Mouse (Mus musculus) myocyte (in vitro differentiated cells): ENCODE measurements around the gene B430306N03Rik. TPM values are rescaled to one million over a fixed set of nuclear protein-coding genes. Genes with fewer than 3 reads are reported as not detected.
"Not testable (repeated sequence)": the region's sequence is repeated elsewhere in the genome, so short reads cannot be mapped to it uniquely, and the experiment has no call there.

Experiments
- H3K27me3 ChIP-seq: one replicate; pipeline ENCODE4 v1.6.1; 2011; ENCODE audit not compliant: control insufficient read depth, insufficient read depth, insufficient read length
- H3K36me3 ChIP-seq: one replicate; pipeline ENCODE4 v1.6.1; 2011; ENCODE audit not compliant: control insufficient read depth, insufficient read depth
- H3K4me2 ChIP-seq: one replicate; pipeline ENCODE4 v1.6.1; 2011; ENCODE audit warnings: low read depth, control low read depth
- H3K4me3 ChIP-seq: one replicate; pipeline ENCODE4 v1.5.1; 2011; ENCODE audit warnings: mild to moderate bottlenecking, control low read depth, moderate library complexity
- H3K79me2 ChIP-seq: one replicate; pipeline ENCODE4 v1.6.1; 2011; ENCODE audit not compliant: control insufficient read depth, insufficient read depth
- H3ac ChIP-seq: one replicate; pipeline ENCODE4 v1.6.1; 2011; ENCODE audit not compliant: control insufficient read depth, insufficient read length
- CEBPB ChIP-seq: IDR thresholded peaks from 2 replicates; pipeline ENCODE4 v1.6.1; 2011; ENCODE audit warnings: mild to moderate bottlenecking, moderate library complexity; ENCODE audit not compliant: poor library complexity, insufficient read depth, severe bottlenecking
- E2F4 ChIP-seq: IDR thresholded peaks from one replicate; pipeline ENCODE4 v1.6.1; 2011; ENCODE audit warnings: mild to moderate bottlenecking, control low read depth, moderate library complexity; ENCODE audit not compliant: insufficient read depth
- MAX ChIP-seq: IDR thresholded peaks from one replicate; pipeline ENCODE4 v1.6.1; 2011; ENCODE audit warnings: low read depth, mild to moderate bottlenecking, control low read depth
- MYOD1 ChIP-seq, 3 experiments: IDR thresholded peaks; one replicate each; pipeline ENCODE4 v1.6.1; 2011; ENCODE audit warnings: control low read depth in 2 of 3, low read depth in 2 of 3, mild to moderate bottlenecking in 2 of 3, moderate library complexity in 1 of 3; ENCODE audit not compliant: insufficient read length in 2 of 3, control insufficient read depth in 1 of 3
- MYOG ChIP-seq, 3 experiments: IDR thresholded peaks; one replicate each; pipeline ENCODE4 v1.6.1; 2011; ENCODE audit warnings: control low read depth in 2 of 3, low read depth in 2 of 3, mild to moderate bottlenecking in 2 of 3; ENCODE audit not compliant: insufficient read length in 2 of 3, control insufficient read depth in 1 of 3, insufficient read depth in 1 of 3
- POLR2A ChIP-seq: IDR thresholded peaks from one replicate; pipeline ENCODE4 v1.6.1; 2011; ENCODE audit warnings: low read depth, mild to moderate bottlenecking, control low read depth, moderate library complexity; ENCODE audit not compliant: insufficient read length
- POLR2AphosphoS2 ChIP-seq: IDR thresholded peaks from one replicate; pipeline ENCODE4 v1.6.1; 2011; ENCODE audit warnings: low read depth, control low read depth; ENCODE audit not compliant: insufficient read length
- REST ChIP-seq: IDR thresholded peaks from one replicate; pipeline ENCODE4 v1.6.1; 2011; ENCODE audit warnings: mild to moderate bottlenecking, control low read depth, moderate library complexity; ENCODE audit not compliant: insufficient read depth, insufficient read length
- SRF ChIP-seq: IDR thresholded peaks from one replicate; pipeline ENCODE4 v1.6.1; 2011; ENCODE audit warnings: low read depth; ENCODE audit not compliant: control insufficient read depth, insufficient read length
- TCF12 ChIP-seq: IDR thresholded peaks from one replicate; pipeline ENCODE4 v1.6.1; 2011; ENCODE audit warnings: mild to moderate bottlenecking, control low read depth; ENCODE audit not compliant: poor library complexity, insufficient read depth, severe bottlenecking
- TCF3 ChIP-seq: IDR thresholded peaks from one replicate; pipeline ENCODE4 v1.6.1; 2011; ENCODE audit warnings: low read depth, control low read depth; ENCODE audit not compliant: insufficient read length
- USF1 ChIP-seq: IDR thresholded peaks from one replicate; pipeline ENCODE4 v1.6.1; 2011; ENCODE audit warnings: low read depth, mild to moderate bottlenecking, control low read depth, moderate library complexity
- polyA plus RNA-seq: library from polyadenylated mRNA; unstranded; fragments of >200 nt; fragmentation: generic; extraction: Trizol; gene quantifications from one replicate; pipeline ENCODE4 v1.2.1, GENCODE M21; 2012; ENCODE audit warnings: missing spikeins

B430306N03Rik gene
- polyA plus RNA-seq, 1 experiment, result not detected

- Histone ChIP-seq H3K4me3 (no peak overlapping the region), H3K36me3 (no peaks in the 10 kb centered on the region)
- TF ChIP-seq CEBPB, result no peak
- no peak for TF ChIP-seq SRF
- TF ChIP-seq TCF12, result no peak
- no peak for TF ChIP-seq MYOD1 (IDR thresholded peaks at IDR 0.05; ENCODE audit: control insufficient read depth in 1 of 3, insufficient read length in 2 of 3, low read depth in 2 of 3)
- TF ChIP-seq USF1, result no peak
- TF ChIP-seq TCF3, result no peak
- TF ChIP-seq REST, result no peak
- no peak for TF ChIP-seq MYOG (IDR thresholded peaks at IDR 0.05; ENCODE audit: control insufficient read depth in 1 of 3, insufficient read depth in 1 of 3, insufficient read length in 2 of 3, low read depth in 2 of 3)
- no peak for TF ChIP-seq E2F4
- no peak for TF ChIP-seq MAX
- no peak for TF ChIP-seq POLR2A
- TF ChIP-seq POLR2AphosphoS2, result no peak
Observed at GRCm38 (mm10) chr17:48347287-48347686, 31.3 kb downstream of the B430306N03Rik start.

DNA sequence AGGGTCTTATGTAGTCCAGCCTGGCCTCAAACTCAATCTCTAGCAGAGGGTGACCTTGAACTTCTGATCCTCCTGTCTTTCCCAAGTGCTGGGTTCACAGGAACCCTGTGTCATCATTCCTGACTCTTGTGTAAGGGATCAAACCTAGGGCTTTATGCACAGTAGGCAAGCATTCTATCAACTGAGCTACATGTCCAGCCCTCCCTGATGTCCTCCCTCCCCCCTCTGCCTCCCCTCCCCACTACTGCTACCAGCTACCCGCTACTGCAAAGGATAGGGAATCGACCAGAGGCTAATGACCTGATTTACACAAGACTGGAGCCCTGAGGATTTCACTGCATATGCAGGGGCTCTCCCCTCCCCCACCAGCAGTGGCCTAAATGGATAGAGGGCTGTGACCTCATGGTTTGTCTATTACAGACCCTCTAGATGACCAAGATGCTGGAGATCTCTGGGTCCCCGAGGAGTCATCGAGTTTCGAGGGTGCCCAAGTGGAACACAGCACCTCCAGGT, 34.8 kb downstream of the B430306N03Rik start:
- Histone ChIP-seq H3K36me3 (no peaks in the 10 kb centered on the region), H3K79me2 (no peaks in the 10 kb centered on the region)
- TF ChIP-seq POLR2AphosphoS2 (no peak), TCF3 (no peak), SRF (no peak), TCF12 (no peak), POLR2A (no peak), MAX (no peak), CEBPB (no peak), USF1 (no peak)

More at GRCm38 (mm10) chr17:48347287-48347686, 31.3 kb downstream of the B430306N03Rik start:
- H3ac ChIP-seq, result no peak overlapping the region
- H3K4me2 ChIP-seq, result no peak overlapping the region
- H3K27me3 ChIP-seq, result no peaks in the 10 kb centered on the region
- H3K79me2 ChIP-seq, result no peaks in the 10 kb centered on the region

GRCm38 (mm10) chr17:48352976-48353375, 37.0 kb downstream of the B430306N03Rik start:
- not testable (repeated sequence) for H3K79me2 ChIP-seq, H3ac ChIP-seq, H3K4me3 ChIP-seq

More for the DNA sequence above, 34.8 kb downstream of the B430306N03Rik start:
- H3K4me3 ChIP-seq, result no peak overlapping the region
- H3K27me3 ChIP-seq, result no peaks in the 10 kb centered on the region
- no peak overlapping the region for H3ac ChIP-seq
- H3K4me2 ChIP-seq, result no peak overlapping the region

GRCm38 (mm10) chr17:48355822-48356221, 39.9 kb downstream of the B430306N03Rik start:
- no peak overlapping the region for H3K4me3 ChIP-seq
- H3K79me2 ChIP-seq, result no peaks in the 10 kb centered on the region
- H3K4me2 ChIP-seq, result peak overlapping the region; percentile 54
- no peaks in the 10 kb centered on the region for H3K27me3 ChIP-seq
- H3ac ChIP-seq, result no peak overlapping the region
- TF ChIP-seq MYOG (IDR thresholded peaks at IDR 0.05; ENCODE audit: control insufficient read depth in 1 of 3, insufficient read depth in 1 of 3, insufficient read length in 2 of 3, low read depth in 2 of 3) (peak in 1 of 3 experiments; percentile 6), MAX (no peak)
- H3K36me3 ChIP-seq, result no peaks in the 10 kb centered on the region

More at GRCm38 (mm10) chr17:48352976-48353375, 37.0 kb downstream of the B430306N03Rik start:
- H3K36me3 ChIP-seq, H3K4me2 ChIP-seq, H3K27me3 ChIP-seq: not testable (repeated sequence)

GRCm38 (mm10) chr17:48357892-48358291, 42.0 kb downstream of the B430306N03Rik start:
- Histone ChIP-seq H3K4me2 (no peak overlapping the region), H3K27me3 (no peaks in the 10 kb centered on the region), H3K36me3 (no peaks in the 10 kb centered on the region), H3K79me2 (no peaks in the 10 kb centered on the region), H3K4me3 (no peak overlapping the region), H3ac (no peak overlapping the region)
- TF ChIP-seq POLR2AphosphoS2 (no peak), CEBPB (no peak), MYOG (IDR thresholded peaks at IDR 0.05; ENCODE audit: control insufficient read depth in 1 of 3, insufficient read depth in 1 of 3, insufficient read length in 2 of 3, low read depth in 2 of 3) (no peak), MYOD1 (IDR thresholded peaks at IDR 0.05; ENCODE audit: control insufficient read depth in 1 of 3, insufficient read length in 2 of 3, low read depth in 2 of 3) (no peak), MAX (no peak), POLR2A (no peak), TCF3 (no peak), TCF12 (no peak), SRF (no peak), E2F4 (no peak), USF1 (no peak), REST (no peak)
